Mouse (Mus musculus): Measurements from ENCODE around the gene Plcl1.

The Plcl1 gene

GRCm38 (mm10) chr1:55528547-55529304 lies 123.0 kb downstream of the Plcl1 start:
- DNase-seq: peak; percentile 16

DNA sequence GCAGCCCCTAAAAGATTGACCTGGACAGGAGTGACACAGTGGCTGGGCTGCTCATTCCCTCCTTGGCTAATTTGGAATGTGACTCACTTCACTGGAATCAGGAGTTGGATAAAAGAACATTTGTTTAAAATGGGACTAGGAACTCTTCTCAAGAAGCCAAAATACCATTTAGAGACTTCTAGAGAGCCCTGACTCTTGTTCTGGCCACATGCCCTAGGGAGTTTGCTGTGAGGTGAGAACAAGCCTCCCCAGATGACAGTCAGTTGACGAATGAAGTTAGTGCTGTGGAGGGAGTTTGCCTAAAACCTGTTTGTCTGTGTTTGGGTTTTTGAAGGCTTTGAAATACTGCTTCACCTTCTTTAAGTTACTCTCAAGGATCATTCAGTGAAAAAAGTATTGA lies 128.1 kb downstream of the Plcl1 start:
- no peak for DNase-seq

DNA sequence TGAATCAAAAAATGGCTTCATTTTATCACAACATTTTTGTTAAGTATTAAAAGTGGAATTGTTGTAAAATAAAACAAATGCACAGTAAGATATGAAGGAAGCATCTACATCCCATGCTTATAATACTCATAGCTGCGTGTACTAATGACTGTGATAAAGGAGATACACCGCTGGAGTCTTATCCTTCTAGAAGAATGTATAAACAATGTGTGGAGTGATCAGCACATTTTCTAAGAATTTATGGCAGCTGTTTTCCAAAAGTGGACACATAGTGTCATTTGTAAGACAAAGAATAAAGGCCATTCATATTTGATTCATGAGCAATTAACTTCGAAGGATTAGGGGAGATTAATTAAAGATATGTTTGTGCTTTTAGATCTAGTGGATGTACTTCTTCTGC lies 148.7 kb downstream of the Plcl1 start:
- DNase-seq: no peak

DNA sequence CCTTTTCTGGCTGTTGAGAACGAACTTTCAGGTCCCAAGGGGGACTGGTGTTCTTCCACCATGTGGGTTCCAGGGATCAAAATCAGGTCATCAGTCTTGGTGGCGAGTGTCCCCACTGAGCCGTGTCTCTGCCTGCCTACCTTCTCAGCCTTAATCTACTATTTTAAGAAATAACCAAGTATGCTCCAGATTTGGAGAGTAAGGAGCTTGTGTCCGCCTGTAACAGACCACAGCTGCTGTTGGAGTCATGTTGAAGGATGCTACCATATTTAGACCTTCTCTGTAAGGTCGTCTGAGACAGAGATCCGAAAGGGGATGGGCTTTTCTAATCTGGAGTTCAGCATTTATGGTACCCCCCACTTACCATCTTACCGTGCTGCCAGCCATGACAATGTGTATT lies 152.2 kb downstream of the Plcl1 start:
- no peak for DNase-seq

- DNase-seq: no peak
Observed at GRCm38 (mm10) chr1:55558409-55558808, 152.7 kb downstream of the Plcl1 start.

GRCm38 (mm10) chr1:55559998-55560397 lies 154.3 kb downstream of the Plcl1 start:
- no peak for DNase-seq

DNA sequence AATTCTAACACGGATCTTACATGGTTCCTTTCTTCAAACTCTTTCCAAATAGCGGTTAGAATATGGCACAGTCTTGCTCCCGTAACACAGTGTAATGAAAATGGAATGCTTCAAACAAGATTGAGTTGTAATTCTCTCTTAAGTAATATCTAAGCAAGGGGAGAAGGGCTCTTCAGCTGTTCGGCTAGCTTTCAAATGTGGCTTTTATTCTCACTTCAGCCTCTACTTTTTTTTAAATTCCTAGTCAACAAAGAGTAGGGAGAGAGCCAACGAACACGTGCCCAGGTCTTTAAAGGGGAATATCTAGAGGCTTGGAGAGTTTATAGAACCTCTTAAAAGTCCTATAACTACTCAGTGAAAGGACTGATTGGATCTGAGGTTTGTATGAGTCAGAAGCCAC lies 160.2 kb downstream of the Plcl1 start:
- DNase-seq: no peak

GRCm38 (mm10) chr1:55567801-55568360 lies 162.2 kb downstream of the Plcl1 start:
- DNase-seq: no peak

DNA sequence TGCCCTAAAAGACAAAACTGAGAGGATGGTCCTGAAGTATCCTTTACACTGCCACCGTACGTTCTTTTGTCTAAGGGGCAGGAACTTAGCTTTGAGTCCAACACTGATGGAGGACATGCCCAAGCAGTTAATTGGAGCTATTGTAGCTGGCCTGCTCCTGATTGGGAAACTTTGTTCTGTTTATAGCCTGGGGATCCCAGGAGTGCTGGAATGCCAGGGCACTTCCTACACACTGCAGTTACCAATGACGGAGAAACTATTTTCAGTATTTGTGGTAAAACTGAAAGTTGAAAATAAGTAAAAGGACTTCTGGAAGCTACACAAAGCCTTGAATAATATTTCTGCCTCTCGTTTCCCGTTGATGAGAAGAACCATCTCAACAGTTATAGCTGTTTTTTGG lies 164.5 kb downstream of the Plcl1 start:
- no peak for DNase-seq

- DNase-seq: no peak
Observed at GRCm38 (mm10) chr1:55571399-55571798, 165.7 kb downstream of the Plcl1 start.

DNA sequence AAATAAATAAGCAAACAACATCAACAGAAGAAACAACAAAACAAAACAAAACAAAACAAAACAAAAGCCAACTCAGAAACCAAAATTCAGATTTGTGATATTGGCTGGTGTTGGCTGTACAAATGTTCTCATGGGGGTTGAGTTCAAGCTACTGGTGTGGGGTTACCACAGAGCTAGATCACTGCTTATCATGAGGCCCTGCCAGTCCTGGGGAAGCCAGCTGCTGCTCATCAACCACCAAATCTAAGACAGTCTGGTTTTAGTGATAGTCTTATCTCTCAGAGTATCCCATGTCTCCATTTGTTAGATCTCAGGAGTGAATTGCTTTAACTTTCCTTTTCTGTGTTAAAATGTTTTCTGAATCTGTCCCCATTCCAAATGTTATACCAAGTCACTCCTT lies 166.5 kb downstream of the Plcl1 start:
- DNase-seq: no peak

DNA sequence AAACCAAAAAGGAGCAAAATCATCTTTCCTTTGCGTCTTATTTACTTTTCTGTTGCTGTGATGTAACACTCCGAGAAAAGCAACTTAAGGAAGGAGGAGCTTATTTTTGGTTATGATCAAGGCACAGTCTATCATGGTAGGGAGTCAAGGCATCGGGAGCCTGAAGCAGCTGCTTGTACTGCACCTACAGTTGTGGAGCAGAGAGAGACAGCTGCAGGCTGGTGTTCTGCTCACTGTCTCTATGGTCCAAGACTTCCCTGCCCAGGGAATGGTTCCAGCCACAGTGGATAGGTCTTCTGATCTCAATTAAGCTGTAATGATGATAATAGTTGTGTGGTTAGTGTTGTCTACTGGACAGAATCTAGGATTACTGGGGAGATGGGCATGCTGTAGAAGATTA lies 166.9 kb downstream of the Plcl1 start:
- no peak for DNase-seq

DNA sequence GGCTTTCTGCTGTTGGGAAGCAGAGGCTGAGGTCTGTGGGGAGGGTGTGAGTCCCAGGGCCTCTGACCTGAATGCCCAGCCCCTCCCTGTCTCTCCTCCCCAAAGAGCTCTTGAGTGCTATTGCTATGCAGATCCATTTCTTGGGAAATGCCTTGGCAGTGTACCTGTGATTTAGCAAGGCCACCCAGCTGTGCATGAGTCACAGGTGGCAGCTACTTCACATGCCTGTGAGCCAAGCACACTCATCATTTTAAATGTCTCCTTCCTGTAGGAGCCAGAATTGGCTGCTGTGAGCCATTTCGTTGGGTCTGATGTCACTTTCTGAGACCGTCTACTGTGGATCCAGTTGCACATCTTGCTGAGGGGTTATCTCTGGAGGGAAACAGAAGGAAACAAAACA lies 170.2 kb downstream of the Plcl1 start:
- DNase-seq: peak; percentile 30

GRCm38 (mm10) chr1:55581752-55582151 lies 176.0 kb downstream of the Plcl1 start:
- no peak for DNase-seq

DNA sequence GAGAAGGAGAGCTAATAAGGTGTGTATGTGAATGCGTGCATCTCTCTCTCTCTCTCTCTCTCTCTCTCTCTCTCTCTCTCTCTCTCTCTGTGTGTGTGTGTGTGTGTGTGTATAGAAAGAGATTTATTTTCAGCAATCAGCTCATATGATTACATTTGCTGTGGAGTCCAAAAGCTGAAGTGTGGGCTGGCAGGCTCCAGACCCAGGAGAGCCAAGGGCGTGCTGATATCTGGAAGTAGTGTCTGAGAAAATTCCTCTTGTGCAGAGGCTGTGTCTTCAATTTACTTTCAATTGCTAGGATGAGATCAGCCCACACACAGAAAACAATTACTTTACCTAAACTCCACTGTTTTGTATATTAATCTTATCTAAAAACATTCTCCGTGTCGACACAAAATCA lies 179.7 kb downstream of the Plcl1 start:
- DNase-seq: no peak

- no peak for DNase-seq
Observed at GRCm38 (mm10) chr1:55588090-55588489, 182.4 kb downstream of the Plcl1 start.

DNA sequence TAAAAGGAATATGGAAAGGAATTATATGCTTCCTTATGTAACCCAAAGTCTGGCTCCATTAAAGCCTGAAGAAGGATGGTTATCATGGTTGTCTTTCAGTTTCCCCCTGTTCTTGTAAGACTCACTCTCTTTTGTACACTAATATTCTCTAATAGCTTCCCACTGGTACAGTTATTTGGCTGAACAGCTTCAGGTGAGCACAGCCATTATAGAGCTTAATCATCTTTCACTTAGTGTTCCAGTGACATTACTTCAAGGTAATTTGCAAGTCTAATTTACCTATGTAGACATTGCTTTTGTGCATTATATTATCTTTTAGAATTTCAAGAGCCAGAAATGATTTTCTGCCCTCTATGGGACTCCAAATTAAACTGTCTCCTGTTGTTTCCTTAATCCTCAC lies 184.3 kb downstream of the Plcl1 start:
- DNase-seq: no peak

DNA sequence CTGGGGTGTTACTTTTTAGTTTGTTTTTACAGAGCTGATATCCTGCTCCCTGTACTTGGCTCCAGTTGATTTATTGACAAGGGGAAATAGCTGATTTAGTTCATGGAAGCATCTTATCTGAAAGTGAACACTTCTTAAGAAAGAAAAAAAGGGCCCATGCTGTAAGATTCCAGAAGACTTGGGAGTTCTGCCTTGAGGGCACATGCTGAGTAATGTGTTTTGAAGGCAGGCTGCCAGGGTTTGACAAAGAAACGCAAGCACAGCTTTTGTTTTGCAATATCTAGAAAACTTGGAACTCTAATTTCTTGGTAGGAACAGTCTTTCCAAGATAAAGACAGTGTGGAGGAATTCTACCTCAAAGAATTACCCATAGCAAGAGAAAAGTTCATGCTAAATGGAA lies 194.8 kb downstream of the Plcl1 start:
- no peak for DNase-seq

GRCm38 (mm10) chr1:55604593-55604992 lies 198.9 kb downstream of the Plcl1 start:
- DNase-seq: no peak

GRCm38 (mm10) chr1:55605450-55605849 lies 199.7 kb downstream of the Plcl1 start:
- no peak for DNase-seq

- DNase-seq: no peak
Observed at GRCm38 (mm10) chr1:55605956-55606355, 200.2 kb downstream of the Plcl1 start.

DNA sequence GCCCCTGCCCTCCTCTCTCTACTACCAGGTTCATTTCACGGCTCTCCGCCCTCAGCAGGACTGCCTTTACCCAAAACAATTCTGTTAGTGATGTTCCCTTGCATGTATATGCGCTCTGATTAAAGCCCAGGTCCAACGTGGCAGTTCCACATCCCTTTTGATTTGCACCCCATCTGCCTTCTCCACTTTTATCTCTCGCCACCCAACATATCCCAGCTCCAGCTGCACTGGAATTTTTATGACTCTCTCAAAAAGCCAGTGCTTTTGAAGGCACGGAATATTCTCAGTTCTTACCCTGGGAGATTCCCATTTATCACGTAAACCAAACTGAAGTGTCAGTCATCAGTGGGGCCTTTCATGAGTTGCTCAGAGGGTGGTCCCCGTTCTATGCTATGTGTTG lies 200.7 kb downstream of the Plcl1 start:
- no peak for DNase-seq

- no peak for DNase-seq
Observed at GRCm38 (mm10) chr1:55612759-55613328, 207.1 kb downstream of the Plcl1 start.

DNA sequence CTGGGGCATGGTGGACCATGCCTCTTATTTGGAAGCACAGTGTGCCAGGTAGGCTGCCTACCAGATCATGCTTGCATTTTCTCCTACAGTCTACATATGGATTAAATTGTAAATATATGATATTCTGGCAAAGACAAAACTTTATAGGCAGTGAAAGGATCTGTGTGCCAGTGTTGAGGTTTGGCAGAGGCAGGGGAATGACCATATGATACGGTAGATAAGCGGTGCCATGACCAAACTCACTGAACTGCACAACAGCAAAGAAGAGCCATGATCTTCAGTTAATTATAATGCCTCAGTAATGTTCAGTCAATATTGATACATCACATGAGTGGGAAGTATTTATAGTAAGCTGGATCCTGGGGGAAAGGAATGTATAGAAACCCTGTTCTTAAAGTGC lies 212.1 kb downstream of the Plcl1 start:
- DNase-seq: no peak
